Mouse (Mus musculus): Measurements from ENCODE around the gene Emilin1.

- TF ChIP-seq CTCF (IDR thresholded peaks at IDR 0.05; ENCODE audit: extremely low read depth, insufficient read depth, insufficient read length, insufficient replicate concordance) (no peak), POLR2A (IDR thresholded peaks at IDR 0.05; ENCODE audit: low read depth, low read length) (peak; percentile 49)
These were observed 43.6 kb upstream of the Emilin1 start for GRCm38 (mm10) chr5:30869405-30870130.
